Mouse (Mus musculus) testis, adult 2 months (tissue): ENCODE results near the gene Esm1.

Source experiments
- CTCF ChIP-seq: fragments of 200-500 bp; IDR thresholded peaks from 2 replicates; pipeline ENCODE4 v1.5.1; 2012; ENCODE audit warnings: low read depth, mild to moderate bottlenecking, inconsistent platforms, low read length, moderate library complexity; ENCODE audit not compliant: control insufficient read depth, insufficient read depth, insufficient replicate concordance
- POLR2A ChIP-seq: fragments of 200-500 bp; IDR thresholded peaks from 2 replicates; pipeline ENCODE4 v1.6.1; 2012; ENCODE audit warnings: low read depth, mild to moderate bottlenecking, inconsistent platforms, low read length, moderate library complexity; ENCODE audit not compliant: control insufficient read depth

DNA sequence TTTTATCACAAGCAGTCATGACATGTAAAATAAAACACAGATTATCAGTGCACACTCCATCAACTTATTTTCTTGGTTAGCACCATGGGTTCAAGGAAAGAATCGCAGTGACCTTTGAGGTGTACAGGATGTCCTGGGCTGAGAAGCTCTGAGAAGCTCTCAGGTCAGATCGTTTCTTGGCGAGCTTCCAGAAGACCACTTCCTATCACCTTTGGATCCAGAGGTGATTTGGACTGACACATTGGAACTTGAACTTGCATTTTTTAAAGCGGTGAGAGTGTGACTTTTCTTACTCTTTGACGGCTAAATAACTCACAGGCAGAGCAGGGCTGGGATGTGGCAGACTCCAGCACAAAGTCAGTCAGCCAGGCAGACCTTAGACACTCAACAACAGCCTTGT is 4.1 kb upstream of the Esm1 start:
- TF ChIP-seq CTCF (no peak), POLR2A (no peak)
